Mouse (Mus musculus) G1E (cell line): ENCODE data around the gene Cry2. TPM values are rescaled to one million over a fixed set of nuclear protein-coding genes. Genes with fewer than 3 reads are reported as not detected.

Experiments used
- ATAC-seq: 2 replicates; pipeline ENCODE4 v1.8.0; 2016; ENCODE audit warnings: mild to moderate bottlenecking; ENCODE audit not compliant: insufficient number of reproducible peaks, poor library complexity, low FRiP score, severe bottlenecking; ENCODE audit errors: extremely low read depth
- DNase-seq: peaks from one replicate; pipeline ENCODE4 v3.0.0; 2012; ENCODE audit warnings: low spot score
- H3K27me3 ChIP-seq: 2 replicates; pipeline ENCODE4 v1.6.1; 2012; ENCODE audit warnings: mild to moderate bottlenecking, low read length, inconsistent platforms; ENCODE audit not compliant: insufficient read depth
- H3K36me3 ChIP-seq: replicated peaks from 2 replicates; pipeline ENCODE3; 2012; ENCODE audit warnings: mild to moderate bottlenecking, inconsistent platforms
- H3K4me1 ChIP-seq: 2 replicates; pipeline ENCODE4 v1.6.1; 2012; ENCODE audit warnings: low read depth, low read length, inconsistent platforms, mixed read lengths; ENCODE audit not compliant: insufficient read depth
- H3K4me3 ChIP-seq: 2 replicates; pipeline ENCODE4 v1.5.1; 2012; ENCODE audit warnings: low read depth, mild to moderate bottlenecking, inconsistent platforms, low read length, moderate library complexity, mixed read lengths
- H3K9me3 ChIP-seq: replicated peaks from 2 replicates; pipeline ENCODE4 v1.6.1; 2012; ENCODE audit warnings: inconsistent platforms
- CTCF ChIP-seq: IDR thresholded peaks from 2 replicates; pipeline ENCODE4 v1.5.1; 2012; ENCODE audit warnings: low read depth, low read length, inconsistent platforms, mixed read lengths
- GATA1 ChIP-seq: IDR thresholded peaks from 2 replicates; pipeline ENCODE4 v1.6.1; 2012; ENCODE audit warnings: borderline replicate concordance, low read length, inconsistent platforms, mixed read lengths
- GATA2 ChIP-seq: IDR thresholded peaks from 2 replicates; pipeline ENCODE4 v1.6.1; 2012; ENCODE audit warnings: low read depth, low read length, inconsistent platforms, borderline replicate concordance
- POLR2AphosphoS5 ChIP-seq: IDR thresholded peaks from 2 replicates; pipeline ENCODE4 v1.6.1; 2012; ENCODE audit warnings: low read depth, low read length, inconsistent platforms; ENCODE audit not compliant: insufficient replicate concordance
- TAL1 ChIP-seq: conservative IDR thresholded peaks from 2 replicates; pipeline ENCODE4 v1.6.1; 2012; ENCODE audit warnings: low read depth, low read length, inconsistent platforms, mixed read lengths
- polyA plus RNA-seq: library from polyadenylated mRNA; stranded (reverse); fragments of >175 nt; gene quantifications from 2 replicates; pipeline ENCODE4 v1.2.3, GENCODE M21; 2012
- total RNA-seq, 2 experiments: library from RNA; stranded (forward) in 1 of 2; stranded (reverse) in 1 of 2; fragments of 200-1000 nt in 1 of 2; fragments of >200 nt in 1 of 2; fragmentation: Nextera tagmentation in 1 of 2; gene quantifications; 2 replicates each; pipeline ENCODE4 v1.2.3; 2014 to 2017

Cry2 gene
- total and polyA plus RNA-seq, 3 experiments = 13.3 to 30.6 (median 18.0) TPM

DNA sequence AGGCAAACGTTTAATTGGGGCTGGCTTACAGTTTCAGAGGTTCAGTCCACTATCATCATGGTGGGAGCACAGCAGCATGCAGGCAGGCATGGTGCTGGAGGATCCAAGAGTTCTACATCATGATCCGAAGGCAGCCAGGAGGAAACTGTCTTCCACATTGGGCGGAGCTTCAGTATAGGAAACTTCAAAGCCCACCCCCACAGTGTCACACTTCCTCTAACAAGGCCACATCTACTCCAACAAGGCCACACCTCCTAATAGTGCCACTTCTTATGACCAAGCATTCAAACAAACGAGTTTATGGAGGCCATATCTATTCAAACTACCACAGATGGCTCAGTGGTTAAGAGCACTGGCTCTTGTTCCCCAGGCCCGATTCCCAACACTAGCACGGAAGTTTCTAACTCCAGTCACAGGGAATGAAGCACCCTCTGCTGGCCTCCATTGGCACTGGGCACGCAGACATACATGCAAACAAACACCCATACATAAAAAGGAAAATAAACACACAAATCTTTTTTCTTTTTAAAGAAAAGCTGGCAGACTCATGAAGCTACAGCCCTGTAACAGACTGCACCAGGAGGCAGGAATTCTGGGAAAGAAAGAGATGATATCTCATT, 13.4 kb upstream of the Cry2 start:
- no peak for TF ChIP-seq GATA2
- no peak for TF ChIP-seq GATA1
- no peak for TF ChIP-seq CTCF
- TF ChIP-seq TAL1 = no peak
- no peak for TF ChIP-seq POLR2AphosphoS5
- Histone ChIP-seq H3K27me3 (peaks cover 30% of the 10 kb centered on the region), H3K9me3 (no peaks in the 10 kb centered on the region), H3K4me1 (peaks cover 88% of the 10 kb centered on the region), H3K4me3 (no peak overlapping the region), H3K36me3 (peaks cover 5% of the 10 kb centered on the region)
- DNase-seq (no peak), ATAC-seq (no peak)

DNA sequence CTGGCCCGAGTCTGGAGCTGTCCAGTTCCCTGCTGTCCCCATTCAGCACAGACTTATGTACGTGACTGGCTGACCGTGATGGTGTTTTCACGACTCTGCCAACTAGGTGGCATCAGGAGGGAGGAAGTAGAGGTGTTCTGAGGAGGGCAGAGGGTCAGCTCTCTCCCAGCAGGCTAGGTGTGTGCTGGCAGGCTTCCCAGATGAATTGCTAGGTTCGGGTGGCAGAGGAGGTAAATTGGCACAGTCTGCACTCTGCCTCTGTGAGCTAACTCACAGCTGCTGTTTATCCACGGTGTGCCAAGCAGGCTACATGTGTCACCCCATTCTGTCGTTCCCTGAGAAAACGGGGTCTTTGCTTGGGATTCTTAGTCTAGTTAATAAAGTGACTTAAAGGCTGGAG, 12.8 kb upstream of the Cry2 start:
- no peak for DNase-seq
- peaks cover 88% of the 10 kb centered on the region for H3K4me1 ChIP-seq

DNA sequence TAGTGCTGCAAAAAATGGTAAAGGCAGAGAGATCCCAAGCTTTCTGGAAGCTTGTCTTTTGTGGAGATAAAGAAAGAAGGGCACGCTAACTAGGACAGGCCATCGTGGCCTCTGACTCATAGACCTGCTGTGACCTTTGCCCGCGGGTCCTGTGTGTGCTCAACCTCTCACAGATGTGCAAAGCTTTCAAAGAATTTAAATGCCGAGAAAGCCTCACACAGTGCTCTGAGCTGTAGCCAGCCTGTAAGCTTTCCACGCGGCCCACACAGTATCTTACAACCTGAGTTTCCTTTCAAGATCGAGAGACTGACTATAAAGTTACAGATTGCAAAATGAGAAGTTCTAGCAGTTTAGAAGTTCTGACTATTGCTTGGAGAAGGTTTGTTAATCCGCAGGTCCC, 12.0 kb upstream of the Cry2 start:
- no peaks in the 10 kb centered on the region for H3K9me3 ChIP-seq
- TF ChIP-seq GATA2 (no peak), CTCF (no peak), TAL1 (no peak), POLR2AphosphoS5 (no peak), GATA1 (no peak)
- no peak overlapping the region; the same call in 1 of the 2 replicates for H3K4me3 ChIP-seq
- peaks cover 31% of the 10 kb centered on the region for H3K27me3 ChIP-seq
- DNase-seq = no peak
- H3K4me1 ChIP-seq = peaks cover 86% of the 10 kb centered on the region
- no peaks in the 10 kb centered on the region for H3K36me3 ChIP-seq
- no peak for ATAC-seq

More for the DNA sequence above, 12.8 kb upstream of the Cry2 start:
- H3K27me3 ChIP-seq = peaks cover 31% of the 10 kb centered on the region
- peak overlapping the region; percentile 44; the same call in 1 of the 2 replicates for H3K4me3 ChIP-seq
- no peak for ATAC-seq
- no peaks in the 10 kb centered on the region for H3K9me3 ChIP-seq
- H3K36me3 ChIP-seq = no peaks in the 10 kb centered on the region
- TF ChIP-seq GATA1 (no peak), CTCF (no peak), GATA2 (no peak), POLR2AphosphoS5 (no peak), TAL1 (no peak)

DNA sequence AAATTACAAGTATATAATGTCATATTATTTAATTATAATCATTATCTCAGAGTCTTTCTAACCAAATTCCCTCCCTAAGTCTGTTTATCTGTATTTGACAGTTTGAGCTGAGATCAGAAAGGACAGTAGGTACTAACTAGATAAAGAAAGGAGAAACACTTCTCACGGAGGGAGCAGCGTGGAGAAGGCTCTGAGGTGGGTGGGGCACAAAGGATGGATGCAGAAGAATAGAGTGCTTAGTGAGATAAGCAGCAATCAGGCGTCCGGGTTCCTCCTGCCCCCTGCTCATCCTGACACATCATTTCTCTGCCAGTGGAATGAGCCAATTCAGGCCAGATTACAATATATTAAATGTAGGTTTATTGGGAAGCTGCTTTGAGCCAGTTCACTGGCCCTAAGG, 10.5 kb upstream of the Cry2 start:
- Histone ChIP-seq H3K9me3 (no peaks in the 10 kb centered on the region), H3K4me1 (peaks cover 85% of the 10 kb centered on the region), H3K4me3 (no peak overlapping the region; the same call in 1 of the 2 replicates), H3K27me3 (peaks cover 25% of the 10 kb centered on the region), H3K36me3 (no peaks in the 10 kb centered on the region)
- DNase-seq (peak; percentile 79), ATAC-seq (peak; percentile 98)
- TF ChIP-seq CTCF (no peak), TAL1 (peak; percentile 90)

DNA sequence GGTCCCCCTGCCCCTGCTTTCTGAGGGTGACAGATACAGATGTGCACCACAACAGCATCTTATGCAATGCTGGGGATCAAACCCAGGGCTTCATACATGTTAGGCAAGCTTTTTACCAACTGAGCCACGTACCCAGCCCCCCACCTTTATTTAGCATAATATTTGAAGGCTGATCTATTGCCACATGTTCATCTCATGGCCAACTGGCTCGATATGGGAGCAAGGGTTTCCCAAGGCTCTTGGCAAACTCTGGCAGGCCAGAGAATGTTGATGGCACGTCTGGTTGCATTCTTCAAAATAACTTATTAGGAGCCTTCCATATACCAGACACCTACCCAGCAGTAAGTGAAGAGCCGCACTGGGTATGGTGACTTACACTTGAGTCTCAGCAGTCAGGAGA, 9.5 kb upstream of the Cry2 start:
- Histone ChIP-seq H3K4me1 (peaks cover 87% of the 10 kb centered on the region), H3K4me3 (peak overlapping the region; percentile 48; the same call in 1 of the 2 replicates), H3K36me3 (no peaks in the 10 kb centered on the region), H3K27me3 (peaks cover 16% of the 10 kb centered on the region), H3K9me3 (no peaks in the 10 kb centered on the region)
- DNase-seq (no peak), ATAC-seq (no peak)
- no peak for TF ChIP-seq GATA1
- TF ChIP-seq TAL1 = no peak
- TF ChIP-seq CTCF = no peak
- no peak for TF ChIP-seq GATA2
- no peak for TF ChIP-seq POLR2AphosphoS5

DNA sequence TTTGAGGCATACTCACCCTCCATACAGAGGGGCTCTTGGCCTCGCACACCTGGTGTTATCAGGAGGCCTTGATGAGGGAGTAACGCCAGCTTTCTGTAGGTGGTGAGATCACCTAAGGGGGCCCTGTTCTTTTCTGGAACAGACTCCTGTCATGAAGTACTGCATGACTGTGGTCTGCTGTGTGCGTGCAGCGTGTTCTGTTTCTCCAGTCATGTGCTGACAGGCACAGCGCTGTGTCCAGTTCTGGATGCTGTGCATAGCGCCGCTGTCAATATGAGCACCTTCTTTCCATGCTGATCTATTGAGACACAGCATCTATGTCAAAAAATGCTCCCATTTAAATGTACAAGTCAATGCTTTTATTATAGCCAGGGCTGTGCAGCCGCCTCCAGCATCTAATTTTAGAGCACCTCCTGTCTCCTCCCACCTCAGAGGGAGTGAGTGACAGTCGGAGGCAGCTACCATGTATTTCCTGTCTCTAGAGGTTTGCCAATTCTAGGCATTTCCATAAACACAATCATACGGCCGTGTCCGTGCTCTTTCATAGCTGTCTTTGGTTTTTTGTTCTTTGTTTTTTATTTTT, 8.7 kb upstream of the Cry2 start:
- no peaks in the 10 kb centered on the region for H3K36me3 ChIP-seq
- H3K9me3 ChIP-seq = no peaks in the 10 kb centered on the region
- TF ChIP-seq CTCF = no peak
- TF ChIP-seq GATA1 = no peak
- no peak for TF ChIP-seq GATA2
- TF ChIP-seq POLR2AphosphoS5 = no peak
- TF ChIP-seq TAL1 = no peak
- DNase-seq (no peak), ATAC-seq (no peak)
- H3K27me3 ChIP-seq = peaks cover 13% of the 10 kb centered on the region
- H3K4me1 ChIP-seq = peaks cover 90% of the 10 kb centered on the region
- H3K4me3 ChIP-seq = peak overlapping the region; percentile 35; the same call in 1 of the 2 replicates
